Mouse (Mus musculus): ENCODE measurements at regions not wholly inside any gene's neighbourhood (a gene's known extent, or its start where the extent isn't known, plus 50 kb on each side); places are given as distances from the start of the nearest gene placed in this dataset.

DNA sequence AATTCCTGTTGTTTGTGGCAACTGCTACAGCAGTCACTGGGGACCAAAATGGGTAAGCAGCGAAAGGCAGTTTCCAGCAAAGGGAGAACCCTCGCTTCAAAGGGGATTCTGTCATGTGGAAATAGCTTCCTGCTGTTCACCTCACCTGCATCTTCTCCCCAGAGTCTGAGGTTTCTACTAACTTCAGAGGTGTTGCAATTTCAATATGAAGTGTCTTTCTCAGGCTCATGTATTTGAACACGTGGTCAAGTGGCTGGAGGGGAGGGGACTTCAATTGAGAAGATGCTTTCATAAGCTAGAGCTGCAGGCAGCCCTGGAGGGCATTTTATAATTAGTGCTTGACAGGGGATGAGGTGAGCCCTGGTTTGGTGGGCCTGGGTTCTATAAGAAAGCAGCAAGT is 92.9 kb upstream of the Noct start:
- no peak overlapping the region for H3K4me3 ChIP-seq (ENCODE audit: insufficient read depth, low read length)
- H3K27ac ChIP-seq (ENCODE audit: insufficient read depth, low read length), result no peak overlapping the region
- no peak for TF ChIP-seq POLR2A (IDR thresholded peaks at IDR 0.05; ENCODE audit: extremely low read depth, insufficient read depth, low read length)
- peaks cover 1% of the 10 kb centered on the region for H3K4me1 ChIP-seq (ENCODE audit: control insufficient read depth, insufficient read depth, low read length)

DNA sequence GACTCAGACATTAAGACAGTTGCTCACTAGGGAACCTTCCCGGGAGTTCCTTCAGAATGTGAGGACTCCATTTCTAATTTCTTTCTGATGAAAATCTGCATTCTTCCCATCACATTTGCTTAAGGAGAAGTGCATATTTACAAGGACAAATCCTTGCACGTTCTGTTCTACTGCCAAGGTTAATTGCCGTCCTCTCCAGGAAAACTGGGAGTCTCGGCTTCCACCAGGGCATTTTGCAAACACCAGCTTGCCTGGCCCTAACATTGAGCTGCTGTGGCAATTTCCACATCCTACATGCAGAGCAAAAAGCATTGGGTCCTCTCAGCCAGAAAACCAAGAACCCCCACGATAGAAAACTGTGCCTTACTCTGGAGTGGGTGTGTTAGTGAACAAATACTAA is 91.5 kb upstream of the Noct start:
- Histone ChIP-seq H3K4me1 (ENCODE audit: control insufficient read depth, insufficient read depth, low read length) (no peaks in the 10 kb centered on the region; the same call in 1 of the 2 replicates), H3K27ac (ENCODE audit: insufficient read depth, low read length) (no peak overlapping the region), H3K4me3 (ENCODE audit: insufficient read depth, low read length) (no peak overlapping the region)
- TF ChIP-seq POLR2A (IDR thresholded peaks at IDR 0.05; ENCODE audit: extremely low read depth, insufficient read depth, low read length) (no peak), CTCF (IDR thresholded peaks at IDR 0.05; ENCODE audit: extremely low read depth, insufficient read depth, low read length) (no peak)

DNA sequence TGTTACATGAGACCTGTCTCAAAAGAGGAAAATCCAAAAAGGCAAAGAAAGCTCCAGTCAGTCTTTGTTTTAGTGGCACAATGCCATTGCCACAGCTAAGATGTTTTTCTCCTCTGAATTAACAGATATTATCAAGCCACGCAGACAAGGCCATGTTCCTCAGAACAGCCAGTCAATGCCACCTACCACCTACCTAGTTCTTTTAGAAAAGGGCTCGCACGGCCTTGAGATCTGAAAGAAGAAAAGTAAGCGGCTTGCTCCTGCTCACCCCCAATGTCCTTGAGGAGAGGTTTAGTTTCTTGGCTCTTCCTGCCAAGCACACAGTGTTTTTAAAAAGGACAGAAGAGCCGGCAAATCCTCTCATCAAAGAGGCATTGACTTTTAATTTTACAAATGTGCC is 88.7 kb upstream of the Noct start:
- Histone ChIP-seq H3K4me3 (ENCODE audit: insufficient read depth, low read length) (no peak overlapping the region), H3K27ac (ENCODE audit: insufficient read depth, low read length) (no peak overlapping the region), H3K4me1 (ENCODE audit: control insufficient read depth, insufficient read depth, low read length) (no peaks in the 10 kb centered on the region; the same call in 1 of the 2 replicates)
- TF ChIP-seq POLR2A (IDR thresholded peaks at IDR 0.05; ENCODE audit: extremely low read depth, insufficient read depth, low read length) (no peak), CTCF (IDR thresholded peaks at IDR 0.05; ENCODE audit: extremely low read depth, insufficient read depth, low read length) (no peak)

DNA sequence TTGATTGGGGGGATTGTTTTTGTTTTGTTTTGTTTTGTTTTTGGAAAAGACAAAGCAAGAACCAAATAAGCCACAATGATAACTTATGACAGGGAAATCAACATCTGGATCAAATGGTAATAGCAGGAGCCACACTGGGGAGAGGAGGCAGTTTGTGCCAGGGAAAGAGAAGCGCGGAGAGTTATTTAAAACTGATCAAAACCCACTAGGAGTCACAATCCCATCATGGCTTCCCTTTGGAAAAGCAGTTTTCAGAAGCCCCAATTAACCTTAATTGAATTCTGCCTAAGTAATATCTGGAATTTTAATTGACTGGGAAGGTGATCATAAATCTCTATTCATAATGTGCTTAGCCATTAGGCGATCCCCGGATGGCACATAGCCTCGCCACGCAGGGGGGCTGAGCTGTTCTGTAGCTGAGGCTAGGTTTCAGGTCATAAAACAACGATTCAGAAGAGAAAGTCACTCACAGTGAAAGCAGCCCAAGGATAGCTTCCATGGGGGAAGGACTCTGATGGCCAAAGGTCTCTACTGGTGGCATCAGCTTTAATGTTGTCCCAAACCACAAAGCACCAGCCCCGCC is 86.4 kb upstream of the Noct start:
- Histone ChIP-seq H3K4me3 (ENCODE audit: insufficient read depth, low read length) (no peak overlapping the region), H3K27ac (ENCODE audit: insufficient read depth, low read length) (no peak overlapping the region), H3K4me1 (ENCODE audit: control insufficient read depth, insufficient read depth, low read length) (no peaks in the 10 kb centered on the region)
- TF ChIP-seq CTCF (IDR thresholded peaks at IDR 0.05; ENCODE audit: extremely low read depth, insufficient read depth, low read length), result no peak
- TF ChIP-seq POLR2A (IDR thresholded peaks at IDR 0.05; ENCODE audit: extremely low read depth, insufficient read depth, low read length), result no peak

DNA sequence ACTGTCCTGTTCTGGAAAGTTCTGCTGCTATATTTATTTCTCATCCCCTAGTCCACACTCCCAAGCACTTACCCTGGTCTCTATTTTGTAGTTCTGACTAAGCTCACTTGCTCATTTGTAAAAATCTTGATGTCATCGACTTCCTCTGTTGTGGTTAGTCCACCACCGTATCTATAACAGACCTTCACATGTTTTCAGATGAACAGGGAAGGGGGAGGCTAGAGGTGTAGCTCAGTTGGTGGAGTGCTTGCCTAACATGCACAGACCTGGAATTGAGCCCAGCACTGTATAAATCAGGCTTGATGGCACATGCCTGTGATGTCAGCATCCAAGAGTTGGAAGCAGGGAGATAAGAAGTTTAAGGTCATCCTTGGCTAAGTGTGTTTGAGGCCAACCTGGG is 78.3 kb upstream of the Noct start:
- Histone ChIP-seq H3K27ac (ENCODE audit: insufficient read depth, low read length) (no peak overlapping the region), H3K4me3 (ENCODE audit: insufficient read depth, low read length) (no peak overlapping the region), H3K4me1 (ENCODE audit: control insufficient read depth, insufficient read depth, low read length) (no peaks in the 10 kb centered on the region)
- TF ChIP-seq CTCF (IDR thresholded peaks at IDR 0.05; ENCODE audit: extremely low read depth, insufficient read depth, low read length), result no peak
- TF ChIP-seq POLR2A (IDR thresholded peaks at IDR 0.05; ENCODE audit: extremely low read depth, insufficient read depth, low read length), result no peak

DNA sequence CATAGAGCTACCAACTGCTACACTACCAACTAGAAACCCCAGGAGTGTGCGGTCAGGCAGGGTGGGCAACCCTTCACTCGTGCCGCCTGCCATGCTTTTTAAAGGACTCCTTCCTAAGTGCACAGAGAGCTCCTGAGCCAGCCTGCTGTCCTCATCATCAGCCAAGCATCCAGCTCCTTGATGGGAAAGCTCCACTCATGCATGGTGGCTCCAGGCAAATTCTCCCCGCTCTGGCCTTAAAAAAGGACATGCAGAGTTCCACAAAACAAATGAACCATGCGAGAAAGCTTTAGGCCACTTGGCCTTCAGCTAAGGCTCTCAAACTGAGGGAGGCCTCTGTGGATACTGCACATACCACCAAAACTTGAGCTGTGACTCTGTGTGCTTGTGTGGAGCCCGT is 74.2 kb upstream of the Noct start:
- Histone ChIP-seq H3K27ac (ENCODE audit: insufficient read depth, low read length) (no peak overlapping the region), H3K4me3 (ENCODE audit: insufficient read depth, low read length) (no peak overlapping the region), H3K4me1 (ENCODE audit: control insufficient read depth, insufficient read depth, low read length) (no peaks in the 10 kb centered on the region)
- TF ChIP-seq POLR2A (IDR thresholded peaks at IDR 0.05; ENCODE audit: extremely low read depth, insufficient read depth, low read length) (no peak), CTCF (IDR thresholded peaks at IDR 0.05; ENCODE audit: extremely low read depth, insufficient read depth, low read length) (no peak)

DNA sequence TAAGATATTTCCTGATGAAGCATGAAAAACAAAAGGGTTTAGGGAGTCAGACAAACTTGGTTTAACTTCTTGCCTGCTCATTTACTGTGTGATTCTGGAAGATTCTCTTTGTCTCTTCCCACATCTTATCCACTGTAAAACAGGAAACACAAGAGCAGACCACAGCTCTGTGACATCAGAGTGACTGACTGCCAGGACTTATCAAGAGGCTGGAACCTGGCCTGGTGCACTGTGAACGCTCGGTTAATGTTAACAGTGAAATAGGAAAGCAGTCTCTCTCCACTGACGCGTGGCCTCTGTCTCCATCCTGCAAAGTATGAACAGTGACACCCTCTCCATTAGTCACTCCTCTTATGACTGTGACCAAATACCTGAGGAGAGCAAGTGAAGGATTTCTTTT is 73.1 kb upstream of the Noct start:
- peaks cover 1% of the 10 kb centered on the region; the same call in 1 of the 2 replicates for H3K4me1 ChIP-seq (ENCODE audit: control insufficient read depth, insufficient read depth, low read length)
- no peak overlapping the region for H3K27ac ChIP-seq (ENCODE audit: insufficient read depth, low read length)
- no peak overlapping the region for H3K4me3 ChIP-seq (ENCODE audit: insufficient read depth, low read length)
- TF ChIP-seq POLR2A (IDR thresholded peaks at IDR 0.05; ENCODE audit: extremely low read depth, insufficient read depth, low read length) (no peak), CTCF (IDR thresholded peaks at IDR 0.05; ENCODE audit: extremely low read depth, insufficient read depth, low read length) (no peak)

DNA sequence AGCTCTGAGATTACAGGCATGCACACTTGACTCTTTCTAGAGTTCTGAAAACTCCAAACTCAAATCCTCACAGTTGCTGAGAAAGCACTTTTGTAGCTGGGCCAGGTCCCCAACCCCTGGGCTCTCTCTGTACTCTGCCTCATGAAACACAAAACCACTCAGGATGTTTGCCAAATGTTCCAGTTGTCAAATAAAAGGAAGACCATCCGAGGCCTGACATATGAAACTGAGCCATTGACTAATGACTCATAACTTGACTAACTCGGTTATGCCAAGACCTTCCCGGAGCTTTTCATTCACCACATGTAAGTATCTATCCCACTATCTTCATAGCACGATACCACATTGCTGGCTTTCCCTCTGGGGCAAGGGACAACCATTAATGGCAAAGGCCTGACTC is 68.6 kb upstream of the Noct start:
- Histone ChIP-seq H3K4me1 (ENCODE audit: control insufficient read depth, insufficient read depth, low read length) (peaks cover 1% of the 10 kb centered on the region), H3K4me3 (ENCODE audit: insufficient read depth, low read length) (no peak overlapping the region), H3K27ac (ENCODE audit: insufficient read depth, low read length) (no peak overlapping the region)
- TF ChIP-seq POLR2A (IDR thresholded peaks at IDR 0.05; ENCODE audit: extremely low read depth, insufficient read depth, low read length), result no peak
- TF ChIP-seq CTCF (IDR thresholded peaks at IDR 0.05; ENCODE audit: extremely low read depth, insufficient read depth, low read length), result no peak

DNA sequence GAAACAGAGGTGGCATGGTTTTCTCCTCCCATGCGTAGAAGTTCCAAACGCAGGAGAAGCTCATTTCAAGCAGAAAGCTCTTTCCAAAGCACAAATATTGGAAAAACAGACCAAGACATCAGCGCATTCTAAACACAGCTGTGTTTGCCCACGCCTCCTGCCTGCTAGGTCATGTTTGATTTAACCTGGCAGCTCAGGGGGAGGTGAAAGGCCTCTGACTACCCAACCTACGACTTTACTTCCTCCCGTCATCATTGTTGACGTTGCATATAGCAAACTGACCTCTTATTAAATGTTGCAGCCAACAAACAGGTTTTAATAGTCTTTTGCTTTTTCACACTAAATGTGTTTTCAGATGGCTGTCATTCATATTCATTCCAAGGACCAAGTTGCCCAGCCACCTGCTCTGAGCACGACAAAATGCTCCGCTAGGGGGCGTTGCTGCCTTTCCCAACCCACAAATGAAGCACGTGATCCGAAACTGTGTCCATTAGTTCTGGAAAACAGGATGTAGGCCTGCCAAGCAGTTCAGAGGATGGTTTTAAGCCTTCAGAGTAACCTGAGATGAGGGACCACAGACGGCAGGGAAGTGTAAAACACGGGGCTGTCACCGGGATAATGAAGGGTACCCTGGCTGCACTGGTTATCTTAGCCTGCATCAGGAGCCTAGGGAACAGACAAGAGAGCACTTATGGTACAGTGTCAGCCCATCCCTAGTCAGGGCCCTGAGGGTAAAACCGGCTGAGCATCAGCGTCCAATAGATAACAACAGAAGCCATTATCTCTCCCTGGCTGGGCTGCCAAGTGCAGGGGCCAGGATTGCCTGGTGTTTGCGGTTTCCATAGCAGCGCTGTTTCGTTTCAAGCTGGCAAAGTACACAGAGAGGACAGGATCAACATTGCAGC is 67.6 kb upstream of the Noct start:
- Histone ChIP-seq H3K4me3 (ENCODE audit: insufficient read depth, low read length) (no peak overlapping the region), H3K27ac (ENCODE audit: insufficient read depth, low read length) (peak overlapping the region; percentile 6; the same call in 1 of the 2 replicates), H3K4me1 (ENCODE audit: control insufficient read depth, insufficient read depth, low read length) (peaks cover 1% of the 10 kb centered on the region)
- TF ChIP-seq CTCF (IDR thresholded peaks at IDR 0.05; ENCODE audit: extremely low read depth, insufficient read depth, low read length) (peak; percentile 47; the same call in 1 of the 2 replicates), POLR2A (IDR thresholded peaks at IDR 0.05; ENCODE audit: extremely low read depth, insufficient read depth, low read length) (no peak)

DNA sequence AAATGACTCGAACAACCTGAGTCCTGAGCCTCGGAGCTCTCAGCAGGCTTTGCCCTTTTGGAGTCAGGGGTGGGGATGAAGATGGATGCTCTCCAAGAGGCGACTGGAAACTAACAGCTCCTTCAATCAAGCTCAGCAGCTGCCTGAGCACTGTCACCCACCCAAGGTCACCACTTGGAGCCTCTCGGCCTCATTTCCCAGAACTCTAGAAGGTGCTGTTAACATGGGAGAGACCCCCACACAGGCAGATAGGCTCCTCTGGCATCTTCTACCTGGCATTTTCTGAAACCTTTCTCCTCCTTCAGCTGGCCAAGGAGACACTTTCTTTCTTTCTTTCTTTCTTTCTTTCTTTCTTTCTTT is 67.0 kb upstream of the Noct start:
- Histone ChIP-seq H3K4me1 (ENCODE audit: control insufficient read depth, insufficient read depth, low read length) (peaks cover 1% of the 10 kb centered on the region), H3K27ac (ENCODE audit: insufficient read depth, low read length) (no peak overlapping the region), H3K4me3 (ENCODE audit: insufficient read depth, low read length) (no peak overlapping the region)
- TF ChIP-seq POLR2A (IDR thresholded peaks at IDR 0.05; ENCODE audit: extremely low read depth, insufficient read depth, low read length) (no peak), CTCF (IDR thresholded peaks at IDR 0.05; ENCODE audit: extremely low read depth, insufficient read depth, low read length) (no peak)

Data from cortical plate, adult 2 months (tissue).